Mouse (Mus musculus): ENCODE results near the gene S100a5. TPM values are rescaled to one million over a fixed set of nuclear protein-coding genes. Genes with fewer than 3 reads are reported as not detected.

Gene S100a5
- polyA plus RNA-seq, 1 experiment = not detected

- Histone ChIP-seq H3K4me1 (ENCODE audit: control insufficient read depth, insufficient read depth, low read length) (peaks cover 28% of the 10 kb centered on the region), H3K4me3 (ENCODE audit: insufficient read depth, low read length) (no peak overlapping the region), H3K27ac (ENCODE audit: insufficient read depth, low read length) (no peak overlapping the region)
- no peak for TF ChIP-seq CTCF (IDR thresholded peaks at IDR 0.05; ENCODE audit: borderline replicate concordance, insufficient read depth, low read length)
- TF ChIP-seq POLR2A (IDR thresholded peaks at IDR 0.05; ENCODE audit: low read depth, low read length) = no peak; the same call in 1 of the 2 replicates
These were observed 962 bp upstream of the S100a5 start for GRCm38 (mm10) chr3:90607361-90607760.

GRCm38 (mm10) chr3:90609102-90609501 lies 779 bp downstream of the S100a5 start:
- peaks cover 23% of the 10 kb centered on the region for H3K4me1 ChIP-seq (ENCODE audit: control insufficient read depth, insufficient read depth, low read length)
- no peak for TF ChIP-seq POLR2A (IDR thresholded peaks at IDR 0.05; ENCODE audit: low read depth, low read length)
- TF ChIP-seq CTCF (IDR thresholded peaks at IDR 0.05; ENCODE audit: borderline replicate concordance, insufficient read depth, low read length) = no peak
- no peak overlapping the region for H3K27ac ChIP-seq (ENCODE audit: insufficient read depth, low read length)
- H3K4me3 ChIP-seq (ENCODE audit: insufficient read depth, low read length) = no peak overlapping the region

- TF ChIP-seq POLR2A (IDR thresholded peaks at IDR 0.05; ENCODE audit: low read depth, low read length) (no peak), CTCF (IDR thresholded peaks at IDR 0.05; ENCODE audit: borderline replicate concordance, insufficient read depth, low read length) (no peak)
- Histone ChIP-seq H3K4me1 (ENCODE audit: control insufficient read depth, insufficient read depth, low read length) (peaks cover 11% of the 10 kb centered on the region; the same call in 1 of the 2 replicates), H3K4me3 (ENCODE audit: insufficient read depth, low read length) (no peak overlapping the region), H3K27ac (ENCODE audit: insufficient read depth, low read length) (peak overlapping the region; percentile 88)
These were observed 3.2 kb downstream of the S100a5 start for GRCm38 (mm10) chr3:90611494-90611893.

GRCm38 (mm10) chr3:90612061-90612460 lies 3.7 kb downstream of the S100a5 start:
- TF ChIP-seq CTCF (IDR thresholded peaks at IDR 0.05; ENCODE audit: borderline replicate concordance, insufficient read depth, low read length) (no peak), POLR2A (IDR thresholded peaks at IDR 0.05; ENCODE audit: low read depth, low read length) (peak; percentile 80)
- peaks cover 11% of the 10 kb centered on the region; the same call in 1 of the 2 replicates for H3K4me1 ChIP-seq (ENCODE audit: control insufficient read depth, insufficient read depth, low read length)
- peak overlapping the region; percentile 88 for H3K27ac ChIP-seq (ENCODE audit: insufficient read depth, low read length)
- H3K4me3 ChIP-seq (ENCODE audit: insufficient read depth, low read length) = no peak overlapping the region

DNA sequence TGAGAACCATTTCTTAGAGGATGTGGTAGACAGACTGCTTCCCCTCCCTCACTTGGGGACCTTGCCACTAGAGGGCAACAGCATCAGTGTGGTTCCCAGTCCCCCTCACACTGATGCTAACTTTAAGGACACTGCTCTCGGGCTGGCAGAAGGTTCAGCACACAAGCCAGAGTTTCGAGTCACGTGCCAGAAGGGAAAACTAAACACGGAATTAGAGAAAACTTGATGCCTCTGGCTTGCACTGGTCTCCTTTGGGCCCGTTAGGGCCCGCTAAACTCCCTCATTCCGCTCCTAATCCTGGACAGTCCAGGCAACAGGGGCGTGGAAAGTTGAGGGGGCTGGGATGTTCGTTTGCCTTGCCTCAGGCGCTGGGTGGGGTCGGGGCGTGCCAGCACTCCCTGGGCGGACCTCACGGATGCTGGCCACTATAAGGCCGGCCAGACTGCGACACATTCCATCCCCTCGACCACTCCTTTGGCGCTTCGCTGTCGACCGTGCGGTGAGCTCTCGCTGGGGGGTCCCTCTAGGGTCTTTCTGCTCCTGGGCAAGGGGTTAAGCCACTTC lies 4.5 kb downstream of the S100a5 start, which contains the start of gene S100a6:
S100a6 (plus strand) TSS at position 155 of the 564 bp plus-strand sequence.
- Histone ChIP-seq H3K27ac (ENCODE audit: insufficient read depth, low read length) (peak within 1 kb of the TSS; percentile 88), H3K4me3 (ENCODE audit: insufficient read depth, low read length) (peak within 1 kb of the TSS; percentile 92), H3K4me1 (ENCODE audit: control insufficient read depth, insufficient read depth, low read length) (0 out of 2 replicates have a peak, but pooled peaks cover 9% of the 10 kb centered on the region)
- TF ChIP-seq CTCF (IDR thresholded peaks at IDR 0.05; ENCODE audit: borderline replicate concordance, insufficient read depth, low read length) = peak; percentile 94; the same call in 1 of the 2 replicates
- TF ChIP-seq POLR2A (IDR thresholded peaks at IDR 0.05; ENCODE audit: low read depth, low read length) = peak; percentile 98

- H3K4me3 ChIP-seq (ENCODE audit: insufficient read depth, low read length) = peak overlapping the region; percentile 92
- no peak for TF ChIP-seq CTCF (IDR thresholded peaks at IDR 0.05; ENCODE audit: borderline replicate concordance, insufficient read depth, low read length)
- TF ChIP-seq POLR2A (IDR thresholded peaks at IDR 0.05; ENCODE audit: low read depth, low read length) = peak; percentile 50
- peak overlapping the region; percentile 82 for H3K27ac ChIP-seq (ENCODE audit: insufficient read depth, low read length)
- 0 out of 2 replicates have a peak, but pooled peaks cover 9% of the 10 kb centered on the region for H3K4me1 ChIP-seq (ENCODE audit: control insufficient read depth, insufficient read depth, low read length)
These were observed 5.3 kb downstream of the S100a5 start for GRCm38 (mm10) chr3:90613461-90614147.

DNA sequence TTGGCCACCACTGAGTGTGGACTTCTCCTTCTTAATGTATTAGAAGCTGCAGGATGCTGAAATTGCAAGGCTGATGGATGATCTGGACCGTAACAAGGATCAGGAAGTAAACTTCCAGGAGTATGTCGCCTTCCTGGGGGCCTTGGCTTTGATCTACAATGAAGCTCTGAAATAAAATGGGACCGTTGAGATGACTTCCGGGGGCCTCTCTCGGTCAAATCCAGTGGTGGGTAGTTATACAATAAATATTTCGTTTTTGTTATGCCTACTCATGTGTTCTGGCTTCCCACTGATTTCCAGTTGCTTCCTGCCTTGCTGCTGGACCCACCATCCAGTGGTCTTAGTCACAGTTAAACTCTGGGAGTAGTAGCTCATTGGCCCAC lies 5.8 kb downstream of the S100a5 start:
- peak overlapping the region; percentile 92 for H3K4me3 ChIP-seq (ENCODE audit: insufficient read depth, low read length)
- 0 out of 2 replicates have a peak, but pooled peaks cover 9% of the 10 kb centered on the region for H3K4me1 ChIP-seq (ENCODE audit: control insufficient read depth, insufficient read depth, low read length)
- peak; percentile 35; the same call in 1 of the 2 replicates for TF ChIP-seq POLR2A (IDR thresholded peaks at IDR 0.05; ENCODE audit: low read depth, low read length)
- no peak for TF ChIP-seq CTCF (IDR thresholded peaks at IDR 0.05; ENCODE audit: borderline replicate concordance, insufficient read depth, low read length)
- peak overlapping the region; percentile 82 for H3K27ac ChIP-seq (ENCODE audit: insufficient read depth, low read length)

GRCm38 (mm10) chr3:90614611-90615251 lies 6.4 kb downstream of the S100a5 start:
- no peak for TF ChIP-seq CTCF (IDR thresholded peaks at IDR 0.05; ENCODE audit: borderline replicate concordance, insufficient read depth, low read length)
- TF ChIP-seq POLR2A (IDR thresholded peaks at IDR 0.05; ENCODE audit: low read depth, low read length) = peak; percentile 45
- peak overlapping the region; percentile 92 for H3K4me3 ChIP-seq (ENCODE audit: insufficient read depth, low read length)
- H3K4me1 ChIP-seq (ENCODE audit: control insufficient read depth, insufficient read depth, low read length) = 0 out of 2 replicates have a peak, but pooled peaks cover 9% of the 10 kb centered on the region
- H3K27ac ChIP-seq (ENCODE audit: insufficient read depth, low read length) = peak overlapping the region; percentile 82

GRCm38 (mm10) chr3:90615415-90615814 lies 7.1 kb downstream of the S100a5 start:
- peak; percentile 43; the same call in 1 of the 2 replicates for TF ChIP-seq POLR2A (IDR thresholded peaks at IDR 0.05; ENCODE audit: low read depth, low read length)
- peak; percentile 67; the same call in 1 of the 2 replicates for TF ChIP-seq CTCF (IDR thresholded peaks at IDR 0.05; ENCODE audit: borderline replicate concordance, insufficient read depth, low read length)
- Histone ChIP-seq H3K4me1 (ENCODE audit: control insufficient read depth, insufficient read depth, low read length) (0 out of 2 replicates have a peak, but pooled peaks cover 9% of the 10 kb centered on the region), H3K27ac (ENCODE audit: insufficient read depth, low read length) (peak overlapping the region; percentile 82), H3K4me3 (ENCODE audit: insufficient read depth, low read length) (peak overlapping the region; percentile 92)
